12 mouse cellular contexts compared by ENCODE assay signal in genomic region chr6:146256947-146257670, GRCm38 (mm10).
DNase-seq lines count a peak whose midpoint lies in the region; ATAC-seq and TF ChIP-seq lines count a peak whose summit lies in the region.
"Had no signal": no experiment of that assay in that cellular context is flagged by ENCODE, and none has a peak within 500 bp of the region (broad histone marks: within the 10 kb centered on the region; RNA-seq: fewer than 3 reads in every experiment).

No protein-coding gene starts in this region.

- ATAC-seq in liver, embryonic 12.5 days: peak; percentile 67
- ATAC-seq: Patski had no signal

- H3K4me3 ChIP-seq in spleen, adult 2 months (ENCODE audit: extremely low read depth, insufficient read depth, insufficient read length): no peak overlapping the region
- H3K4me3 ChIP-seq in liver, embryonic 12.5 days: no peak overlapping the region

- no peak overlapping the region for H3K27ac ChIP-seq in spleen, adult 2 months (ENCODE audit: insufficient read depth, low read length)
- 0 out of 2 replicates have a peak overlapping the region, but pooled peaks have one; percentile 32 for H3K27ac ChIP-seq in liver, embryonic 12.5 days

- H3K9me3 ChIP-seq in liver, embryonic 12.5 days (replicated peaks): peaks cover 6% of the 10 kb centered on the region; the same call in 1 of the 2 replicates

- 92% methylated on average over 7 of the region's 7 CpGs for WGBS in spleen, adult 2 months
- WGBS in liver, embryonic 12.5 days (ENCODE audit: insufficient replicate concordance): 79% methylated on average over 7 of the region's 7 CpGs

- H3K36me3 ChIP-seq in spleen, adult 2 months (ENCODE audit: control insufficient read depth, insufficient read depth, low read length): no peaks in the 10 kb centered on the region
- no peaks in the 10 kb centered on the region for H3K36me3 ChIP-seq in liver, embryonic 12.5 days

- 0 out of 2 replicates have a peak, but pooled peaks have one; percentile 9 for TF ChIP-seq CTCF in spleen, adult 2 months (IDR thresholded peaks at IDR 0.05; ENCODE audit: extremely low read depth, insufficient read depth, insufficient read length, insufficient replicate concordance)

- no peak overlapping the region for H3K9ac ChIP-seq in liver, embryonic 12.5 days

- peak; percentile 20 for DNase-seq in heart, postnatal 4 days
- no peak for DNase-seq in heart, adult 18-20 months
- peak in 1 of 2 experiments; percentile 4 for DNase-seq in spleen, adult 2 months (ENCODE audit: low read depth in 1 of 2, low spot score in 2 of 2)
- no peak for DNase-seq in spleen, adult 18-20 months
- no peak for DNase-seq in ovary, postnatal 36 days (ENCODE audit: low spot score)
- no peak for DNase-seq in ovary, postnatal 14 days (ENCODE audit: low spot score)
- DNase-seq in gastrocnemius, postnatal 10 days: no peak
- DNase-seq: cerebellum, postnatal 36 days; gastrocnemius, postnatal 25 days; midbrain, embryonic 14.5 days had no signal

- H3K4me2 ChIP-seq in liver, embryonic 12.5 days: peak overlapping the region; percentile 42

- no peaks in the 10 kb centered on the region for H3K4me1 ChIP-seq in spleen, adult 2 months (ENCODE audit: control insufficient read depth, insufficient read depth, insufficient read length)
- peaks cover 20% of the 10 kb centered on the region for H3K4me1 ChIP-seq in liver, embryonic 12.5 days

- TF ChIP-seq POLR2A in spleen, adult 2 months (IDR thresholded peaks at IDR 0.05; ENCODE audit: low read depth, low read length): no peak

- no peaks in the 10 kb centered on the region for H3K27me3 ChIP-seq in spleen, adult 2 months (ENCODE audit: control insufficient read depth, insufficient read depth, low read length)
- no peaks in the 10 kb centered on the region for H3K27me3 ChIP-seq in liver, embryonic 12.5 days (replicated peaks)
- H3K27me3 ChIP-seq: Patski had no signal
